Mouse (Mus musculus) small intestine, adult 10 weeks (tissue): ENCODE data around the gene Chst12. TPM values are rescaled to one million over a fixed set of nuclear protein-coding genes. Genes with fewer than 3 reads are reported as not detected.

Source experiments
- polyA plus RNA-seq: library from polyadenylated mRNA; stranded (reverse); fragments of 350-450 nt; fragmentation: Illumina TruSeq; extraction: RNeasy Lipid Tissue Mini Kit (QIAGEN cat#74804); gene quantifications from one replicate; pipeline ENCODE4 v1.2.3, GENCODE M21; 2014; ENCODE audit warnings: low replicate concordance

Chst12 gene
- not detected for polyA plus RNA-seq

GRCm38 (mm10) chr5:140505208-140505780 is at the start of gene Chst12:
Gene Chst12 (plus strand): TSS chr5:140505550.

DNA sequence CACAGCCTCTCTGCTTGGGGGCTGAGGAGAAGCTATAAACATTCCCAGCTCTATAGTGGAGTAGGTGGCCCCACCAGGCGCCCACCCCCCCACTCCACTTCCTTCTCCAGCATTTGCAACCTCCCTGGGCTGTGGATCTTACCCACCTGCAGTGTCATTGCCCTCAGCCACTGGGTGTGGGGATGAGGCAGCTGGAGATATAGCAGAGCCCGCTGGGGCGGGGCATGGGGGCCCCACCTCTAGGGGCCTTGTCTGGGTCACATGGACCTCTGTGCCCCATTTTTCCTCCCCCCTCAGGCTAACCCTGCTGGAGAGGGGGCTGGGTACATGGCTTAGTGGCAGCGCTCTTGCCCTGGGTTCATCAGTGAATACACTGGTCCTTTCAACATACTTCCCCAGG is 59.5 kb downstream of the Chst12 start, which contains the start of gene Grifin:
TSS of gene Grifin (minus strand) at position 176 of the 400 bp plus-strand sequence.

Other genes starting within 250 kb of the Chst12 start
- gene Mad1l1, start 184.0 kb upstream of the Chst12 start, polyA plus RNA-seq = not detected
- gene Nudt1, start 183.9 kb upstream of the Chst12 start, polyA plus RNA-seq = not detected
- 0.30 TPM for gene Mrm2, start 173.7 kb upstream of the Chst12 start, polyA plus RNA-seq
- gene Snx8, start 116.3 kb upstream of the Chst12 start, polyA plus RNA-seq = not detected
- 15.4 TPM for gene Eif3b, start 86.2 kb upstream of the Chst12 start, polyA plus RNA-seq
- not detected for gene Gm4869, start 59.9 kb upstream of the Chst12 start, polyA plus RNA-seq
- gene Grifin, start 59.5 kb downstream of the Chst12 start, polyA plus RNA-seq = not detected
- 0.33 TPM for gene Lfng, start 101.8 kb downstream of the Chst12 start, polyA plus RNA-seq
- 0.85 TPM for gene Ttyh3, start 143.5 kb downstream of the Chst12 start, polyA plus RNA-seq
- 1.3 TPM for gene Iqce, start 196.8 kb downstream of the Chst12 start, polyA plus RNA-seq
- 1.6 TPM for gene Brat1, start 199.5 kb downstream of the Chst12 start, polyA plus RNA-seq
- gene Amz1, start 218.6 kb downstream of the Chst12 start, polyA plus RNA-seq = not detected